Mouse (Mus musculus) adrenal gland, adult 8-10 months (tissue): ENCODE results near the gene Mff. TPM values are rescaled to one million over a fixed set of nuclear protein-coding genes. Genes with fewer than 3 reads are reported as not detected.
A peak's percentile ranks its signal among the peaks of the same experiment; 100 is the strongest.

Source experiments
- DNase-seq: peaks from one replicate; pipeline ENCODE4 v3.0.0; 2022
- total RNA-seq, 4 experiments: library from RNA; stranded (reverse); gene quantifications; 2 replicates each; pipeline ENCODE4 v1.2.4; 2022

Mff gene
- total RNA-seq, 4 experiments from 2014 or later = 124 to 153 (median 137) TPM

DNA sequence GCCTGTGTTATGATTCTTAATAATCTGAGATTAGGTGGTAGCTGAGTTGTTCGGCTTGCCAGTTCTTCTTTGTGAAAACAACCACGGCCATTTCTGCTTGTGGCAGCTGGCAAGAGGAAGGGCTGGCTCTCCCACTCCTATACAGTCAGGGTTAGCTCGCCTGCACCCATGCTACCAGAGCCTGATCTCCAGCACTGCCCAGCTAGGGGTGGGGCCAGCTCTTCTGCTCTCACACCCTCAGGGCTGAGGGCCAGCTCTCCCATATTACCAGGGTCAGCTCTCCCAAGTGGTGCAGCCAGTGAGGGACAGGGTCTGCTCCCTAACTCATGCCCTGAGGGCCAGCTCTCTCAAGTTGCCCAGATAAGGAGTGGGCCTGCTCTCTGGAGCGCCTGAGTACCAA, 47.7 kb downstream of the Mff start:
- no peak for DNase-seq

DNA sequence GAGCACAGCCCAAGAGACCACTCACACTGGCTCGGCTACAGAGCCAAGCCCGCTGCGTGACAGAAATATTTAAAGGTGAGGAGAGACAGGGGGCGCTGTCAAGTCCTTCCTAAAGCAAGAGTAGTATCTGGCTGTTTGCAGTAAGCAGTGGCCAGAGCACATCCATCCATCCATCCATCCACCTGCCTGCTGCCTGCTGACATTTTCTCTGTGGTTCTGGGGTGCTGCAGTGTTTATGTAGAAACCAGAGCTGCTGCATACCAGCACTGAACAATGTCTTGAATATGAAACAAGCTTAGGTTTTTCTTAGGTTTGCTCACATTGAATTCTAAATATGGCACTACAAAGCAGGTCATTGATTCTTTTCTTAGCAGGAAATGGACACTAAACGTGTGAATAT, 48.5 kb downstream of the Mff start:
- no peak for DNase-seq

- DNase-seq = no peak
Measured at GRCm38 (mm10) chr1:82775293-82775692, 50.6 kb downstream of the Mff start.

- no peak for DNase-seq
Measured at GRCm38 (mm10) chr1:82779388-82779966, 54.8 kb downstream of the Mff start.

- DNase-seq = no peak
Measured at GRCm38 (mm10) chr1:82783559-82783958, 58.9 kb downstream of the Mff start.

DNA sequence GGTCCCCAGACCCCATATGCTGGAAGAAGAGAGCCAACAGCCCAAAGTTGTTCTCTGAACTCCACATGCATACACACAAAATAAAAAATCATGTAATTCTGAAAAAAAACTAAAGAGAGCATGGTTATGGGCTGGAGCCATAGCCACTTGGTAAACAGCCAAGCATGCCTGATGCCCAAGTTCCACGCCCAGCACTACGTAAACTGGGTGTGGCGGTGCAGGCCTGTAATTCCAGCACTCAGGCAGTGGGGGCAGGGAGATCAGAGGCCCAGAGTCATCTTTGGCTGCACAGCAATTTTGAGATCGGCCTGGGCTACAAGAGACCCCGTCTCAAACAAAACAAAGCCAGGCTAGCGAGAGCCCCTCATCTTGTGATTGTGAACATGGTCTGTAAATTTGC, 60.9 kb downstream of the Mff start:
- DNase-seq = no peak

DNA sequence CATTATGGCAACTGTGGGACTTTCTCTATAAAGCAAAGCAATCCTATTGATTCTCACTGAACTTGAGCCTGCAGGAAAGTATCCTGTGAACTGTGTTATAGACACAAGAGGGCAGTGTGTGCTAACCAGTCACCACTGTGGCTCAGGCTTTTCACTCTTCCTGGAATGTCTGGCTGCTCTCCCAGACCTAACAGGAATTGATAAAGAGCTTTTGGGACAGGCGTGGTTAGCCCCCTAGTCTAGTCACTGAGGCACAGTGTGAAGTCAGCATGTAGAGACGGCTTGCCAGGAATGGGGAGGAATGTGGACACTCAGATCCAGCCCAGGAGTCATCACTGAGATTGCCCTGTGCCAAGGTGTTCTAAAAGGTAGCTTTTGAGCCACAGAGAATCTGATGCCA, 62.7 kb downstream of the Mff start:
- peak; percentile 58 for DNase-seq

DNA sequence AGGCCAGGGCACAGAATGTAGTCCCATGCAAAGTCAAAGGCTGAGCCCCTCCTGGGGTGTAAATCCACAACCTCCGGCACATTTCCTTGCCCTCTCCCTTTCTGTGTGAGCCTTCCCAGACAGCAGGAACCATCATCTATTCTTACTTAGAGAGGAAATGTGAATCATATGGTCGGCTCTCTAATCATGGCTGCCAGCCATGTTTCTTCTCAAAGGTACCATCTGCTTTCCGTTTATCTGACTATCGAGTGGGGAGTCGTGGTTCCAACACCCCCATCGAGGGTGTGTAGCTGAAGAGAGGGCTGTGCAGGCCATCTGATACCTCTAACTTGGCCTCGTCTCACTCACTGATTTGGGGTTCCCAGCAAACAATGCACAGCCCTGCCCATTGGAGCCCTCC, 63.4 kb downstream of the Mff start:
- no peak for DNase-seq

DNA sequence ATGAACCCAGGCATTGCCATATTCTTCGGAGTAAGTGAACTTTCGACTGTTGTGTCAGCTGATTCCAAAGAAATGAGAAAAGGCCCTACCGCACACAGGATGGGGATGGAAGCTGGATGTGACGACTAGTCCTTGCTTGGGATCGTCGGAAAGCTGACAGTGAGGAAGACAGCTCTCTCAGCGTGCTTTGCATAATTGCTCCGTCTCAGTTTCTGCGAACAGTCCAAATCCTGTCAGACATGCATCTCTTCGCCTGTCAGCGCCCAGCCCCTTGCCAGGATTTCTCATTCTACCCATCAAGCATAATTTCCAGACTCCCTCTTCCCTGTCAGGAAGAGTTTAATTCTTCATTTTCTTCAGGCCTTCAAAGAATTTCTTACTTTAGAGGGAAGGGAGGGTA, 66.4 kb downstream of the Mff start:
- DNase-seq = no peak

DNA sequence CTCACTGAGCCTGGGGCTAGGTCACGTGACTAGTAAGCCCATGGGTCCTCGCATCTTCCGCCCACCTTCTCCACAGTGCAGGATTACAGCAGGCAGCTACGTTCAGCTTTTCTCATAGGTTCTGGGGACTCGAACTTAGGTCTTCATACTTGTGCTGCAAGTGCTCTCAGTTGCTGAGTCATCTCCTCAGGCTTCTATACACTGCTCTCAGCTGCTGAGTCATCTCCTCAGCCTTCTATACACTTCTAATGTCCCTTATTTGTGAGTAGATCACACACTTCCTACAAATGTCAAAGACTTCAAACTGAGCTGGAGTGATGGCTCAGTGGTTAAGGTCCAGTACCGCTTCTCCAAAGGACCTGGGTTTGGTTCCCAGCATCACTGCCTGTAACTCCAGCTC, 67.5 kb downstream of the Mff start:
- no peak for DNase-seq

GRCm38 (mm10) chr1:82793110-82793509, 68.4 kb downstream of the Mff start:
- no peak for DNase-seq

- DNase-seq = no peak
Measured at GRCm38 (mm10) chr1:82793986-82794385, 69.3 kb downstream of the Mff start.

DNA sequence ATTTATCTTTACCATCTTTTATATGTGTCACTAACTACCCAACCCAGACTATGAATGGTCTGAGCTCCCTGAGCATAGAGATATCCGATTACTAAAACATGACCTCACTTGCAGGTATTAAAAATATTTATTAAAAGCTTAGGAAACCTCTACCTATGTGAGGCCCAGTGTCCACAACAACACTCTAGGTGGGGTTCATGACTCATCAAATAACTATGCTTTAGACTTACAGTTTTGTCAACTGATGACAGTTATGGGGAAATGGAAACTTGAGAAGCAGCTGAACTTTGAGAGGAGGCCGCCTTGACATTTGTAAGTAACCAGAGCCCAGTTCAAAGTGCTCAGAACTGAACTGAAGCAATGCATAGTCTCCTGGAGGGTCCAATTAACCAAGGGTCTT, 70.5 kb downstream of the Mff start:
- DNase-seq = no peak

DNA sequence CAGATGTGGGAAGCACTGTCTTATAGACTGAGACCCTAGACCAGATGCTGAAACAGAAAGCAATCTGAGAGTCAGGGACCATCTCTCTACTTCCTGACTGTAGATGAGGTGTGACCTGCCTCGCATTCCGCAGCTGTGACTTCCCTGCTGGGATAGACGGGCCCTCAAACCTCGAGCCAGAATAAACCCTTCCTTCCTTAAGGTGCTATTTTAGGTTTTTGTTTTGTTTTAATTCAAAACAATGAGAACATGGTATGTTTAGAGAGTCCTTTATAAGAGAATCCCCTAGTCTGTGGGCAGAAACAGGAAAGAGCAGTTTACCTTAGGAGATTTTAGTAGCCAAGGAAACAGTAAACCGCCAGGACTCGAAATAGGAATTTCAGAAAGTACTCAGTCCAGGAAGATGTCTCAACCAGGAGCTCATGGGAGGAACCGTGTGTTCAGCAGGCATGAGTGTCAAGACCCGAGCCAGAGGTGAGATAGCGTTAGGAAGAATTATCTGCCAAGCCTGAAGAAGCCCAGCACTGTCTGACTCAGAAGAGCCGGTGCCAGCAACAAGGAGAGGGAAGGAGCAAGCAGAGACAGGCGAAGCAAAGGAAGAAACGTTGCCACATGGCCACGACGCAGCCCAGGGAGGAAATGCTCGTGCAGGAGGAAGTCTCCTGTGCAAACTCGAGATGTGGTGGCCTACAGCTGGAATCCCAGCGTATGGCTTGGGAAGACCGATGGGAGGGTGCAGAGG, 71.2 kb downstream of the Mff start:
- no peak for DNase-seq

GRCm38 (mm10) chr1:82797088-82797487, 72.4 kb downstream of the Mff start:
- no peak for DNase-seq

GRCm38 (mm10) chr1:82798304-82798703, 73.6 kb downstream of the Mff start:
- peak; percentile 48 for DNase-seq

GRCm38 (mm10) chr1:82798922-82799321, 74.2 kb downstream of the Mff start:
- DNase-seq = no peak

DNA sequence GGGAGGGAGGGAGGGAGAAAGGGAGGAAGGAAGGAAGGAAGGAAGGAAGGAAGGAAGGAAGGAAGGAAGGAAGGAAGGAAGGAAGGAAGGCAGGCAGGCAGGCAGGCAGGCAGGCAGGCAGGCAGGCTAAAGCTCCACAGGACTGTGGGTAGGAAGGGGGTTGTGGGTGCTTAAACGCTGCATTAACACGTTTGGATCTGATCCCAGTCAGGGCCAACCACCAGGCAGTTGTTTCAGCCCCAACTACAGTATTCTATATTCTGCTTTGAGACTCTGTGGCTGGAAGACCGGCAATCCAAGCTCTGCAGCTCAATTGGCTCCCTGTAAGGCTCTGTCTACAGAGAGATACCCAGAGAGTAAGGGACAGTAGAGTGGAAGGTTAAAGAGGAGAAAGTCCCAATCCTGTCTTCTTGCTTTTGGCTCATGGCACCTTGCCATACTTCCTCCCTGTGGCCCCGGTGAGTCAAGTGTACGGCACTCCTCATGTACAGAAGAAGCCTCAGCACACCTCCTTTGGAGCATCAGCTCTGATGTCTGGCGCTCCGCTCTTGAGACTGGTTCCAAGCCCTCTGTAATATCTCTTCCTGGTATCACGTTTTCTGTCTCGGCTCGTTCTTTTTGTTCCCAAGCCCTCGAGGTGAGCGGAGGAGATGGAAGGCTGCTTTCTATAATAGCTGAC, 76.6 kb downstream of the Mff start:
- DNase-seq = no peak

Other genes starting within 250 kb of the Mff start
- 1 to 10 TPM; 7.0 to 9.1 (median 7.3) TPM for gene Col4a4, start 138.0 kb upstream of the Mff start, total RNA-seq
- gene Col4a3, start 138.0 kb upstream of the Mff start, total RNA-seq = 1 to 10 TPM; 2.0 to 3.9 (median 2.8) TPM
- gene Tm4sf20, start 43.6 kb downstream of the Mff start, total RNA-seq = not detected
- gene Gm47791, start 46.4 kb downstream of the Mff start, total RNA-seq = not detected
- 10 to 100 TPM; 42.8 to 63.0 (median 58.2) TPM for gene Agfg1, start 114.6 kb downstream of the Mff start, total RNA-seq
- 1 to 10 TPM in 1 of 4 experiments, under 1 TPM in 2, not detected in 1; 0.44 to 1.0 (median 0.62) TPM for gene A030005L19Rik, start 188.4 kb downstream of the Mff start, total RNA-seq
- not detected for gene A030014E15Rik, start 200.0 kb downstream of the Mff start, total RNA-seq
- gene Gm6217, start 206.5 kb downstream of the Mff start, total RNA-seq = not detected
- gene A030003K21Rik, start 218.5 kb downstream of the Mff start, total RNA-seq = not detected
- gene Gm7544, start 231.1 kb downstream of the Mff start, total RNA-seq = not detected
- gene Gm47955, start 235.4 kb downstream of the Mff start, total RNA-seq = not detected